Mouse (Mus musculus) Patski (cell line): ENCODE results near the gene Pzp. TPM values are rescaled to one million over a fixed set of nuclear protein-coding genes. Genes with fewer than 3 reads are reported as not detected.

Source experiments
- ATAC-seq: fragments of 100-300 bp; one replicate; pipeline ENCODE4 v1.8.0; 2021
- CTCF ChIA-PET: fragments of 350-600 bp; sonication (Branson Sonifier 250); formaldehyde crosslinking; loops from one replicate; lab custom pipeline; 2022; ENCODE audit warnings: inconsistent platforms; lab: Charles Lee
- POLR2A ChIA-PET: fragments of 350-600 bp; sonication (Branson Sonifier 250); formaldehyde crosslinking; loops from one replicate; lab custom pipeline; 2022; ENCODE audit warnings: antibody characterized with exemption, inconsistent platforms; lab: Charles Lee
- DNase-seq: peaks from one replicate; pipeline ENCODE4 v3.0.0-alpha.2; 2011; ENCODE audit warnings: low read depth, low spot score
- H3K27me3 ChIP-seq: fragments of 371-371 bp; one replicate; pipeline ENCODE4 v1.5.1; 2021
- CTCF ChIP-seq: fragments of 100-300 bp; IDR thresholded peaks from one replicate; pipeline ENCODE4 v1.5.1; 2021
- in situ Hi-C: fragments of 300-500 bp; cut with MboI; formaldehyde crosslinking; loops from 3 replicates; pipeline ENCODE4 v1.11.1; 2018; ENCODE audit warnings: low pct_unique_long_range_greater_than_20kb, mixed read lengths
- polyA plus RNA-seq: library from polyadenylated mRNA; unstranded; gene quantifications from one replicate; pipeline ENCODE4 v1.2.3, GENCODE M21; 2021

Gene Pzp
- polyA plus RNA-seq, 1 experiment from 2014 or later: 0.04 TPM

DNA sequence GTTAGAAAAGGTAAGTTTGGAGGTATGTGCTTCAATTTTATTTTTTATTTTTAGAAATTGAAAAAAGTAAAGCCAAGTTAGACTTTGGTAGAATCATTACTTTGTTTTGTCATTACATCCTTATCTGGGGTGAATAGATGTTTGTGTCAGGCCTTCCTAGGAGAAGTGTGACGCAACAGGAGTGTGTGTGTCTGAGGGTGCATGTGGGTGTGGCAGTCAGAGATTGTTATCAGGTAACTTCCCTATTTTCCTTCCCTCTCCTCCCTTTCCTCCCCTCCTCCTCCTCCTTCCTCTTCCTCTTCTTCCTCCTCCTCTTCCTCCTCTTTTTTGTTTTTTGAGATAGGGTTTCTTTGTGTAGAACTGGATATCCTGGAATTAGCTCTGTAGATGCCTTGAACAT is 590 bp upstream of the Pzp start:
- no peak for DNase-seq
- ChIA-PET CTCF (no interaction called here), POLR2A (no interaction called here)
- H3K27me3 ChIP-seq: no peaks in the 10 kb centered on the region
- no peak for ATAC-seq
- in situ Hi-C loops: no loop called here
- TF ChIP-seq CTCF: no peak

DNA sequence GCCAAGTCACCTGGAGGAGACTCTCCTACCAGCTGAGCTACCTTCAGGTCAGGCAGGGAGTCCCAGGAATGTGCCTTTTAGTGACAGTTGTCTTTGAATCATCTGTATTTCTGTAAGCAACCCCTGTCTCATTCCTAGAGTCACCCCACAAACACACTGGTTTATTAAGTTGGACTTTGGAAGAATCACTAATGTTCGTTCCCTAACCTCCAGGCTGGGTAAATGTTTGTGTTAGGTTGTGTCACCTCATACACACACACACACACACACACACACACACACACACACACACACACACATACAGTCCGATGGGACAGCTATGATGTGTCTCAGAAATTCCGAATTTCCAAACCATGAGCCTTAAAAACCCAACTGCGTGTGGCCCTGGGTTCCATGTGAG is 719 bp downstream of the Pzp start:
- ChIA-PET CTCF (no interaction called here), POLR2A (no interaction called here)
- DNase-seq: no peak
- ATAC-seq: no peak
- no peaks in the 10 kb centered on the region for H3K27me3 ChIP-seq
- TF ChIP-seq CTCF: no peak
- in situ Hi-C loops: no loop called here

DNA sequence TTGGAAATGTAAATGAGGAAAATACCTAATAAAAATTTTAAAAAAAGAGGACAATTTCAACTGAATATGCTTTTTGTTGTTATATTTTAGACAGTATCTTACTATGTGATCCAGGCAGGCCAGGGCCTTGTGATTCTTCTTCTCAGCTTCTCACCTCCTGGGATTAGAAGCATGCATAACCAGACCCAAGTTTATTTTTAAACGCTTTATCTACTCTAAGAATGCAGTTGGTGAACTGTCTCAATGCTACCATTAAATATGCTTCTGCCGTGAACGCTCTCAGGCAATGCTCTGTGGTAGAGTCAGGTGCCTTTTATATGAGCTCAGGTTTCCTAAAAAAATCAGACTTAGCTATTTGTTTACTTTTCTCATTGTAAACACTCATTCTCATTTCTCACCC is 3.2 kb downstream of the Pzp start:
- ATAC-seq (no peak), DNase-seq (no peak)
- ChIA-PET POLR2A (no interaction called here), CTCF (no interaction called here)
- in situ Hi-C loops: no loop called here
- H3K27me3 ChIP-seq: no peaks in the 10 kb centered on the region
- no peak for TF ChIP-seq CTCF

DNA sequence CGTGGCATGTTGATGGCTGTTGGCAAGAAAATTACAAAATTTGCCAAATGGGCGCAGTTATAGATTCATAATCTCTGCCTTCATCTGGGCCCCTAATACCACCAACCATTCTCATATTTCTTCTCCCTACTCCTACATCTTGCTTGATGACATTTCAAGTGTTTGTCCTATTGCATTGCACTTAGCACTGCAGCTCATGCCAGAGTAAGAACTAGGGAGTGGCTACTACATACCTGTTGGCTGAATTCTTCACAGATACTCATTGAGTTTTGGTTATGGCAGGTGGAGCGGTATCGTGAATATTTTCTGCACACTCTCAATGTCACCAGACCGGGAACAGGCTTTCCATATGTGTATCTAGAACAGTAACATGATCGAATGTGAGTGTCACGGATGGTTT is 7.4 kb downstream of the Pzp start:
- peaks cover 4% of the 10 kb centered on the region for H3K27me3 ChIP-seq
- in situ Hi-C loops: no loop called here

DNA sequence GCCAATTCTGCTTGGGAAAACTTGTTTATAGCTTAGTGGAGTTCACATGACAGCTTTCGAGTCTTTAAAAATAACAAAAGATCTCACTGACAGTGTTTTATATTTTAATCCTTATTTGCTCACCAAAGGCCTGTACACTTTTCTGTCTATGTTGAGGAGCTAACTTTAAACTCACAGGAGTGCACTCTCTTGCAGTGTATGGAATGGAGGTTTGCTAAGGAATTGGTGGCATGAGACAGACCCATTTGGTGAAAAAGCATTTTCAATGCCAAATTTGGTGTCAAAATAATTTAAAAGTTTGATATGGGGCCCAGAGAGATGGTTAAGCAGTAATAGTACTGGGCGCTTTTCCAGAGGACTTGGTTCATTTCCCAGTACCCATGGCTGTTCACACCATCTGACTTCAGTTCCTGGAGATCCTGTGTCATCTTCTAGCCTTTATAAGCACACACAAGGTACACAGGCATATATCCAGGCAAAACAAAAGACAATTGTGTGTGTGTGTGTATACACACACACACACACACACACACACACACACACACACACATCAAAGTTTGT is 20.8 kb downstream of the Pzp start:
- no peak for DNase-seq
- H3K27me3 ChIP-seq: peaks cover 13% of the 10 kb centered on the region
- in situ Hi-C loops: no loop called here
- TF ChIP-seq CTCF: no peak
- POLR2A ChIA-PET: no interaction called here
- ATAC-seq: no peak
- CTCF ChIA-PET: no interaction called here

More for the DNA sequence above, 7.4 kb downstream of the Pzp start:
- CTCF ChIA-PET: no interaction called here
- TF ChIP-seq CTCF: no peak
- DNase-seq (no peak), ATAC-seq (no peak)
- POLR2A ChIA-PET: no interaction called here

DNA sequence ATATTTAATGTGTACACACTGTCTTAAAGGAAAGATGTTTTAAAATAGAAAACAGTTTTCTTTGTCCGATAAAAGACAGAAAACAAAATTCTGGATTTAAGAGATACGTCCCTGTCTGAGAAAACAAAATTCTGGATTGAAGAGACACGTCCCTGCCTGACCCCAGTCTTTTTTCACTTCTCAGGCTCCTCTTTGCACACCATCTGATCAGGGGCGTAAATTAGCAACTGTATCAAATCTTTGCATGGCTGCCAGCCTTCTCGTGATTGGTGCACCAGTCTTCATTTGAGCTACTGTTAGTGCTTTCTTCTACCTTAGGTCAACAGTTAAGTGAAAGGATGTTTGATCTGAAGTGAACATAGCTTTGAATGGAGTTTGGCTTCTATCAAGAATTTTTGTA is 21.8 kb downstream of the Pzp start:
- H3K27me3 ChIP-seq: peaks cover 17% of the 10 kb centered on the region
- ChIA-PET CTCF (no interaction called here), POLR2A (no interaction called here)

DNA sequence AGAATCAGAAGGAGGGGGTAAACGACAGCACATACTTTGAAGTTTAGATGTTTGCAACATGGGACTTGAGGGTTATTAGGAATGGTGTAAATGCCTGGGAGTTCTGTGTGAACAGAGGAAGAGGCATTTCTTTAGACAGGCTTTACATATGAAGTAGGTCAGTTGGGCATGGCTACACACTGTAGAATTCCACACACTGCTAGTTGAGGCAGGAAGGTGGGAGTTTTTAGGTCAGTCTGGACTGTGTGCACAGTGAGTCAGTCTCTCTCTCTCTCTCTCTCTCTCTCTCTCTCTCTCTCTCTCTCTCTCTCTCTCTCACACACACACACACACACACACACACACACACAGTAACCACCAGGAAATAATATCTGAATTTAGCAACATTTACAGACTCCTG is 31.2 kb downstream of the Pzp start:
- ChIA-PET POLR2A (no interaction called here), CTCF (no interaction called here)
- ATAC-seq (peak; percentile 35), DNase-seq (no peak)
- TF ChIP-seq CTCF: no peak
- peaks cover 15% of the 10 kb centered on the region for H3K27me3 ChIP-seq
- in situ Hi-C loops: no loop called here

More for the DNA sequence above, 21.8 kb downstream of the Pzp start:
- TF ChIP-seq CTCF: no peak
- no peak for DNase-seq
- ATAC-seq: no peak
- in situ Hi-C loops: no loop called here

DNA sequence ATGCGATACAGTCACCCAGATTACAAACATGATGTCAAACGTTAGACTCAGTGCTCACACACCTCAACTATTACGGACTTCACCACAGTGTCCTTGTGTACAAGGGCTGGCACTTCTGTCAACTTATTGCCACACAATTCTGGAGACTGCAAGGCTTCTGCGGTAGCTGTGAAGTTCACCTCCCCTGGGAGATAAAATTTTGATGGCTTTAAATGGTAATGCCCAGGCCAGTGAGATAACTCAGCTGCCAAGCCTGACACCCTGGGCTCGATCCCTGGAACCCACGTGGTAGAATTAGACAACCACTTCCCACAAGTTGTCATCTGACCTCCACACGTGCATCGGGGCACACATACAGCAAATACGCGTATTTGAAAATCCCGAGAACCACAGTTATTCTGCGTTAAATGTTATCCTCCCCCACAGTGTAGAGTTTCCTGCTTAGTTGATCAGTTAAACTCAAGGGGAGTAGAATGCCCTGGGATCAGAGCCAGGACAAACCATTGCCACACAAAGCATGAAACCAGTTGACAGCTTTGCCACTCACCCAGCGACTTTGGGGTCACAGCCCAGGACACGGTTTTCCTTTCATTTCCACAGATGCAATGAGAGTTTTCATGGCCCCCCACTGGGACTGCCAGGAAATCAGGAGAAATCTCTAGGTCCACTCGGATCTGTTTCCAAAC is 31.7 kb downstream of the Pzp start:
- peaks cover 11% of the 10 kb centered on the region for H3K27me3 ChIP-seq
- peak; percentile 60 for ATAC-seq
- POLR2A ChIA-PET: no interaction called here
- no peak for TF ChIP-seq CTCF
- CTCF ChIA-PET: no interaction called here
- no peak for DNase-seq
- in situ Hi-C loops: no loop called here

DNA sequence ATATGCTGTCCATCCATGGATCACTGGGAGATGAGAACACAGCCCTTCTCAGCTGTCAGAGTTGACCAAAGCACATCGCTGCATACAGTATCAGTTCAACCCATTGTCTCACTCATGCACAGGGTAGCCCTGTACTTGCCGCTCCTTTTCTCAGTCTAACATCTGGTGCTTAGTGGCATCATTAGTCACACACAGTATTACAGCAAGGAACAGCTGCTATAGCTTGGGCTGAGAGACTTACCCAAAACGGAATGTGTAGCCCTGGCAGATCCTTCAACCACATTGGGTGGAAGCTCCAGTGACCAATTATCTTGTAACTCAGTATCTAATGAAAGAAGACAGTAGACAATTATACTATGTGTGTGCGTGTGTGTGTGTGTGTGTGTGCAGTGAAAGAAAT is 34.6 kb downstream of the Pzp start:
- no peaks in the 10 kb centered on the region for H3K27me3 ChIP-seq
- ChIA-PET POLR2A (no interaction called here), CTCF (no interaction called here)
- DNase-seq: no peak
- no peak for TF ChIP-seq CTCF
- in situ Hi-C loops: no loop called here
- no peak for ATAC-seq

DNA sequence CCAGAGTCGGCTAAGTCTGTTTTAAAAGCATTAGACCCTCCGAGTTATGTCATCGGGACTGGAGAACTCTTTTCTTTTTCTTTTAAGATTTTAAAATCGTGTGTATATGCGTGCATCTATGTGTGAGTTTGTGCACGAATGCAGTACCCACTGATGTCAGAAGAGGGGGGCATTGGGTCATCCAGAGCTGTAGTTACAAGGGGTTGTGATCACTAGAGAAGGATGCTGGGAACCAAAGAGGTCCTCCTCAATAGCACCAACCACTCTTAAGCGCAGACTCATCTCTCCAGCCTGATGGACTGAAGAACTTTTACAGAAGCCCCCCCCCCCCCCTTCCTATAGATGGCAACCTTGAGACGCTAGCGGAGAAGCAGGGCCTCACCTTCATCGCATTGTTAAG is 36.4 kb downstream of the Pzp start:
- peak; percentile 16 for TF ChIP-seq CTCF
- no peak for DNase-seq
- CTCF ChIA-PET: interaction anchor here (2.0 kb wide), 1 partner anchor 11 kb away, joined by 8 read pairs; no protein-coding TSS in a partner anchor

DNA sequence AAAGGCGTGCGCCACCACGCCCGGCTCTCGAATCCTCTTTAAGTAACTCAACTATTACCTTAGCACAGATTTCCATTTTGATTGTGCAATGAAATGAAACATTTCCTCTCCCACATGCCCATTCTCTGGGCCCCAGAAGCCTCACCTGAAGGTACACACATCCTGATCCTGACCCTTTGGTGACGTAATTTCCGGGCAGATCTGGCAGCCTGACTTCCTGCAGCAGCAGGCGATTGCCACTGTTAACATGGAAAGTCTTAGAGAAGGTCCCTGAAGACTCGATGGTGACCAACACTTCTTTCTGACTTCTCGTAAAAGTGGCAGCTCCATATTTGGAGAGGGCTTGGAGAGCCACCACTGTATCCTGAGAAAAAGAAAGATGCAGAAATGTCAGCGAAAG is 38.8 kb downstream of the Pzp start:
- no peak for ATAC-seq
- no peak for TF ChIP-seq CTCF
- in situ Hi-C loops: loop anchor here (5.0 kb wide), 1 partner anchor 40 kb away; no protein-coding TSS in a partner anchor
- peaks cover 7% of the 10 kb centered on the region for H3K27me3 ChIP-seq
- CTCF ChIA-PET: interaction anchor here (0.6 to 1.5 kb wide), 2 partner anchors 8 to 21 kb away, joined by 3 read pairs; no protein-coding TSS in a partner anchor
- DNase-seq: no peak
- POLR2A ChIA-PET: no interaction called here

More for the DNA sequence above, 36.4 kb downstream of the Pzp start:
- POLR2A ChIA-PET: no interaction called here
- H3K27me3 ChIP-seq: no peaks in the 10 kb centered on the region
- no peak for ATAC-seq
- in situ Hi-C loops: no loop called here
